In genomic region chr12:14859809-14860570, GRCm38 (mm10) we compare ENCODE assay signal across 16 mouse cellular contexts.
"Had no signal": no experiment of that assay in that cellular context is flagged by ENCODE, and none has a peak within 500 bp of the region (broad histone marks: within the 10 kb centered on the region; RNA-seq: fewer than 3 reads in every experiment).

No protein-coding gene starts in this region.

- H3K9ac ChIP-seq: kidney, embryonic 15.5 days; limb, embryonic 12.5 days; liver, embryonic 13.5 days; liver, postnatal 0 days; lung, embryonic 15.5 days had no signal

- H3K9me3 ChIP-seq: kidney, embryonic 15.5 days; limb, embryonic 12.5 days; liver, embryonic 13.5 days; lung, embryonic 15.5 days; megakaryocyte, embryonic 14.5 days had no signal

- H3K27me3 ChIP-seq: kidney, embryonic 15.5 days; limb, embryonic 12.5 days; liver, embryonic 13.5 days; lung, embryonic 15.5 days; megakaryocyte, embryonic 14.5 days had no signal

- H3K27ac ChIP-seq: kidney, embryonic 15.5 days; limb, embryonic 12.5 days; liver, embryonic 13.5 days; lung, embryonic 15.5 days; macrophage; stomach, postnatal 0 days had no signal

- H3K4me2 ChIP-seq: kidney, embryonic 15.5 days; limb, embryonic 12.5 days; liver, embryonic 13.5 days; lung, embryonic 15.5 days; midbrain, embryonic 11.5 days had no signal

- H3K4me3 ChIP-seq: kidney, embryonic 15.5 days; limb, embryonic 12.5 days; liver, embryonic 13.5 days; lung, embryonic 15.5 days; megakaryocyte, embryonic 14.5 days had no signal

- H3K4me1 ChIP-seq: kidney, embryonic 15.5 days; limb, embryonic 12.5 days; liver, embryonic 13.5 days; lung, embryonic 15.5 days; megakaryocyte, embryonic 14.5 days had no signal

- H3K36me3 ChIP-seq: kidney, embryonic 15.5 days; limb, embryonic 12.5 days; liver, embryonic 13.5 days; lung, embryonic 15.5 days had no signal

- ATAC-seq: liver, postnatal 0 days; midbrain, embryonic 16.5 days had no signal

- DNase-seq: kidney, postnatal 36 days; layer of hippocampus, adult 9-11 months; layer of hippocampus, postnatal 36 days; liver; liver, embryonic 13.5 days; liver, postnatal 0 days; lung, postnatal 14 days; thymus, postnatal 14 days had no signal
